Mouse (Mus musculus) neural tube, embryonic 11.5 days (tissue): Measurements from ENCODE around the gene Rag2. TPM values are rescaled to one million over a fixed set of nuclear protein-coding genes. Genes with fewer than 3 reads are reported as not detected.

Experiments used
- ATAC-seq: fragments of 200-750 bp; cut with Nextera tagmentation; 2 replicates; pipeline ENCODE4 v1.8.0; 2017; ENCODE audit warnings: moderate number of reproducible peaks, mild to moderate bottlenecking, moderate TSS enrichment, moderate library complexity; ENCODE audit not compliant: insufficient read depth, low FRiP score, low TSS enrichment
- DNase-seq: peaks from one replicate; pipeline ENCODE4 v3.0.0-alpha.2; 2015; ENCODE audit warnings: low spot score
- H3K27ac ChIP-seq: fragments of 300-500 bp; sonication (generic); 2 replicates; pipeline ENCODE4 v1.5.1; 2014; ENCODE audit warnings: low read depth, mild to moderate bottlenecking, low read length
- H3K27me3 ChIP-seq: fragments of 300-500 bp; sonication (generic); 2 replicates; pipeline ENCODE4 v1.6.1; 2014; ENCODE audit warnings: mild to moderate bottlenecking, low read length, mixed read lengths; ENCODE audit not compliant: control insufficient read depth, insufficient read depth
- H3K36me3 ChIP-seq: fragments of 300-500 bp; sonication (generic); 2 replicates; pipeline ENCODE4 v1.6.1; 2014; ENCODE audit warnings: mild to moderate bottlenecking, low read length, moderate library complexity, mixed read lengths; ENCODE audit not compliant: control insufficient read depth, insufficient read depth
- H3K4me1 ChIP-seq: fragments of 300-500 bp; sonication (generic); 2 replicates; pipeline ENCODE4 v1.6.1; 2014; ENCODE audit warnings: low read length, mixed read lengths; ENCODE audit not compliant: control insufficient read depth, insufficient read depth
- H3K4me2 ChIP-seq: fragments of 300-500 bp; sonication (generic); 2 replicates; pipeline ENCODE4 v1.6.1; 2014; ENCODE audit warnings: low read depth, mild to moderate bottlenecking, moderate library complexity
- H3K4me3 ChIP-seq: fragments of 300-500 bp; sonication (generic); 2 replicates; pipeline ENCODE4 v1.5.1; 2014; ENCODE audit warnings: low read depth, low read length
- H3K9ac ChIP-seq: fragments of 300-500 bp; sonication (generic); 2 replicates; pipeline ENCODE4 v1.6.1; 2014; ENCODE audit warnings: mild to moderate bottlenecking, low read length
- H3K9me3 ChIP-seq: fragments of 300-500 bp; sonication (generic); 2 replicates; pipeline ENCODE4 v1.6.1; 2016; ENCODE audit warnings: low read length; ENCODE audit not compliant: control insufficient read depth
- WGBS: fragments of 180-500 bp; shearing (Covaris S2); extraction: QIAGEN DNeasy Blood & Tissue Kit; methylation state at CpG from one replicate; pipeline ENCODE4 v1.1.7; 2014; 5-methylcytosine and 5-hydroxymethylcytosine counted together
- polyA plus RNA-seq: library from polyadenylated mRNA; unstranded; fragments of >200 nt; fragmentation: Nextera tagmentation; extraction: Ambion mirVana; gene quantifications from 2 replicates; pipeline ENCODE4 v1.2.1, GENCODE M21; 2014

The Rag2 gene
- polyA plus RNA-seq, 1 experiment from 2014 or later, result not detected

DNA sequence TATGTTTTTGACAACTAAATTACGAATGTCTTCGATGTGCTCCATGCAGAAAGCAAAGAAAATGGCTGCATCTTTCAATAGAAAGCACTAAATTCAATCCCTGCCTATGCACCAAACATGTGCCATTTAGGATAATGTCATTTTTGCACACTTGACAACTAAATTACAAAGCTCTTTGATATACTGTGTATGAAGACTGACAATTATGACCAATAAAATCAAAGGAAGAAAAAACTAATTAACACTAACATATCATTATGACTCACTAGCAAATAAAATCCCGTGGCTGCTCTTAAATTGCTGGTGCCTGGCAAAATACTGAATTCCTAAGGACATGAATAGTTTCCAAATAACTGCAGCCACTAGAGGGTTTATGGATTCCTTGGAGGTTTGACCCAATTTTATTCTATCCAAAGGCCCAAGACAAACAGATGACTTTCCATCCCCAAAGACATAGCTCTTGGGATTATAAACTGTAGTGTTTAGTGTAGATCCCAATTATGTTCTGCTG is 15.4 kb downstream of the Rag2 start:
- ATAC-seq, result no peak
- no peak overlapping the region for H3K27ac ChIP-seq
- WGBS, result 88% methylated on average over 3 of the region's 3 CpGs

GRCm38 (mm10) chr2:101645841-101646240 is 21.3 kb downstream of the Rag2 start:
- H3K27me3 ChIP-seq, result no peaks in the 10 kb centered on the region
- no peak for DNase-seq
- no peak for ATAC-seq
- no peak overlapping the region for H3K27ac ChIP-seq
- no peak overlapping the region for H3K4me3 ChIP-seq
- H3K36me3 ChIP-seq, result no peaks in the 10 kb centered on the region
- no peaks in the 10 kb centered on the region for H3K4me1 ChIP-seq
- no peaks in the 10 kb centered on the region for H3K9me3 ChIP-seq
- H3K4me2 ChIP-seq, result no peak overlapping the region
- no peak overlapping the region for H3K9ac ChIP-seq
- WGBS, result 92% methylated on average over 1 of the region's 1 CpGs

More for the DNA sequence above, 15.4 kb downstream of the Rag2 start:
- no peaks in the 10 kb centered on the region for H3K9me3 ChIP-seq
- H3K4me3 ChIP-seq, result no peak overlapping the region
- no peak overlapping the region for H3K9ac ChIP-seq
- no peak for DNase-seq
- 0 out of 2 replicates have a peak, but pooled peaks cover 2% of the 10 kb centered on the region for H3K4me1 ChIP-seq
- H3K4me2 ChIP-seq, result no peak overlapping the region
- H3K36me3 ChIP-seq, result no peaks in the 10 kb centered on the region
- H3K27me3 ChIP-seq, result no peaks in the 10 kb centered on the region

- Histone ChIP-seq H3K4me1 (no peaks in the 10 kb centered on the region), H3K27ac (no peak overlapping the region), H3K9me3 (no peaks in the 10 kb centered on the region), H3K27me3 (no peaks in the 10 kb centered on the region), H3K36me3 (no peaks in the 10 kb centered on the region), H3K4me3 (no peak overlapping the region), H3K9ac (no peak overlapping the region), H3K4me2 (no peak overlapping the region)
- no peak for ATAC-seq
- WGBS, result 86% methylated on average over 2 of the region's 2 CpGs
- no peak for DNase-seq
These were observed 23.8 kb downstream of the Rag2 start for GRCm38 (mm10) chr2:101648361-101648760.

DNA sequence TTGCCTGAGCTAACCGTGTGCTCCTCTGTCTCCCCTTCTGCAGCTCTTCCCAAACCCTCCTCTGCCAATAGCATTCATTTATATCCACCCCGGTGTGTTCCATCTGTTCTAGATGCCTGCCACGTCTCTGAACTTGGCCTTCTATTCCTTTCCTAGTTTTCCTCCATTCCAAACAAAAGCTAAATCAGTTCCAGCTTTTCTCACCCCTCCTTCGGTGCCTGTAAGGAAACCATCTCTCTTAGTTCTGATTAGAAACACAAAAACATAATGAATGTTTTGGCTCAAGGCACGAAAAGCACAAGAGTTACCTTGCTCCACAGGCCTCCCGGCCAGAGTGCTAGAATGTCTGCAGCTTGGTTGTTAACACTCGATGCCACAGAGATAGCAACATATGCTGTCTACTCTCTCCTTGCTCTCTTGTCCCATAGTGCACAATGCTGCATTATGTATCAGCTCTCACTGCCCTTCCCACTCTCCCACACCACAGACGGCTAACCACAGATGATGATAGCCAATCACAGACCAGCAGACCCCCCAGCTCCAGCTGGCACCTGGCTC is 24.7 kb downstream of the Rag2 start, which contains the start of the genes Rag1 and B230118H07Rik:
Gene Rag1, minus strand, starts transcription at position 388 of the 558 bp plus-strand sequence.
Gene B230118H07Rik, minus strand, starts transcription at position 419 of the 558 bp plus-strand sequence.
- no peak within 1 kb of the TSS for H3K27ac ChIP-seq
- ATAC-seq (no peak), DNase-seq (no peak)
- H3K36me3 ChIP-seq, result no peaks in the 10 kb centered on the region
- H3K4me2 ChIP-seq, result no peak within 1 kb of the TSS
- 47% methylated on average over 8 of the region's 8 CpGs for WGBS
- H3K4me3 ChIP-seq, result no peak within 1 kb of the TSS
- H3K27me3 ChIP-seq, result no peaks in the 10 kb centered on the region
- H3K4me1 ChIP-seq, result no peaks in the 10 kb centered on the region
- H3K9ac ChIP-seq, result no peak within 1 kb of the TSS
- H3K9me3 ChIP-seq, result no peaks in the 10 kb centered on the region

GRCm38 (mm10) chr2:101650446-101650845 is 25.9 kb downstream of the Rag2 start:
- Histone ChIP-seq H3K9ac (no peak overlapping the region), H3K27me3 (no peaks in the 10 kb centered on the region), H3K36me3 (no peaks in the 10 kb centered on the region), H3K4me2 (no peak overlapping the region), H3K27ac (no peak overlapping the region), H3K4me1 (no peaks in the 10 kb centered on the region), H3K9me3 (no peaks in the 10 kb centered on the region), H3K4me3 (no peak overlapping the region)
- DNase-seq (no peak), ATAC-seq (no peak)
- 65% methylated on average over 1 of the region's 1 CpGs for WGBS

DNA sequence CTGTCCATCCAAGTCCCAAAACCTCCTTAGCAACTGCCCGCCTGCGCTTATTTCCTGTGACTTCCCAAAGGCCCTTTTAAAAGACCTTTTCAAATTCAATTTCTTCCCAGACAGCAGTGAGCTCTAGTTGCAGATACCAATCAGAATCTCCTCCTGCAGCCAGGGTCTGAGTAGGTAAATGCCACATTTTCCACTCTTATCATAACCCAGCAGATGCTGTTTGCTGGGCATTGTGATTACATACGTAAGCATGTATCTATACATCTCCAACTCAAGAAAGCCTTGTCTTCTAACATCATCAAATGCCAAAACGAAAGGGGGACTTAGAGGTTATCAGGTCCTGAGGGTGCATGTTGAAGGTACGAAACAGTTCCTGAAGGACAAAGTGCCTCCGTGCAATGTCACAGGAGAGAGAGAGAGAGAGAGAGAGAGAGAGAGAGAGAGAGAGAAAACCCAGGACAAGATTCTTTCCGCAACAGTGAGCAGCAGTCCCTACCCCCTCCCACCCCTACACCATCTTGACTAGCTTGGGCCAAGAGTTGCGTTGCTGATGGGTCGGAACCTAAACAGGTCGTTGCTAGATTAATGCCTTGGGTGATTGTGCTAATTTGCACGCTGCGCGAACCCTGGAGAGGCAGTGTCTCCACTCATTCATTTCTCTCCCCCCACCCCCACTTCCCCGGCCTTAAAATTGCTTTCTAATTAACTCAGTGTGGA is 27.8 kb downstream of the Rag2 start:
- WGBS, result 45% methylated on average over 14 of the region's 14 CpGs
- no peak overlapping the region for H3K9ac ChIP-seq
- ATAC-seq, result peak; percentile 75
- H3K27me3 ChIP-seq, result no peaks in the 10 kb centered on the region
- H3K4me1 ChIP-seq, result no peaks in the 10 kb centered on the region
- H3K9me3 ChIP-seq, result no peaks in the 10 kb centered on the region
- peak overlapping the region; percentile 27 for H3K4me2 ChIP-seq
- H3K4me3 ChIP-seq, result 0 out of 2 replicates have a peak overlapping the region, but pooled peaks have one; percentile 6
- H3K27ac ChIP-seq, result no peak overlapping the region
- peak; percentile 22 for DNase-seq
- H3K36me3 ChIP-seq, result no peaks in the 10 kb centered on the region

DNA sequence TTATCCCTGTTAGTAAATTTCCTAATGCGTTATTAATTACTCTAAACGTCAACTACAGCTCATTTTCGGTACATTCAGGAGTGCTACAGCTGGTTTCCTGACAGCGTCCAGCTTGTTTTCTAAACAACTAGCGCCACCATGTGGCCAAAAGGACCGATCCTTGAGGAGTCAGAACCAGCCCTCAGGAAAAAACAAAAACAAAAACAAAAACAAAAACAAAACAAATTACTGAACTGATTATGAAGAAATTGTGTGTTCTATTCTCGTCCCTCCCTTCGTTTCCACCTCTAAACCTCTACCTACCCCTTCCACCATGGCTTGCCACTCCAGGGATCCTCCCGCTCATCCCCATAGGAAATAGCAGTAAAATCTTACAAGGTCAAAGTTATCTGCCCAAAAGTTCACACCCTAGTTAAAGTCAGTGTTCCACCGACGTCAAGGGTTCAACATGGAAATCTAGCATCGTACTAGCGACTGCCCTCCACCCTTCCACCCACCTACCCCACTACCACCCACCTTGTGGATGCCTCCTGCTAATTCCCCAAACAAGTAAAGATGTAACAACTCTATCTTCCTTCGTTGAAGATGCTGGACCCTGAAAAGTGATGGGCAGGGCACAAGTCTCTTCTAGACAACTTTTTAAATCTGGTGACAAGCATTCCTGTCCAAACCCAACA is 28.5 kb downstream of the Rag2 start:
- Histone ChIP-seq H3K27ac (no peak overlapping the region), H3K4me1 (no peaks in the 10 kb centered on the region), H3K36me3 (no peaks in the 10 kb centered on the region), H3K4me3 (0 out of 2 replicates have a peak overlapping the region, but pooled peaks have one; percentile 6), H3K27me3 (no peaks in the 10 kb centered on the region), H3K9me3 (no peaks in the 10 kb centered on the region), H3K4me2 (peak overlapping the region; percentile 27), H3K9ac (no peak overlapping the region)
- ATAC-seq, result peak; percentile 77
- 18% methylated on average over 14 of the region's 14 CpGs for WGBS
- DNase-seq, result peak; percentile 75

- DNase-seq (no peak), ATAC-seq (no peak)
- 66% methylated on average over 2 of the region's 2 CpGs for WGBS
- Histone ChIP-seq H3K9me3 (no peaks in the 10 kb centered on the region), H3K4me3 (no peak overlapping the region), H3K4me2 (no peak overlapping the region), H3K9ac (no peak overlapping the region), H3K27me3 (no peaks in the 10 kb centered on the region), H3K36me3 (no peaks in the 10 kb centered on the region), H3K27ac (no peak overlapping the region), H3K4me1 (no peaks in the 10 kb centered on the region)
These were observed 36.0 kb downstream of the Rag2 start for GRCm38 (mm10) chr2:101660536-101660935.
